Mouse (Mus musculus): ENCODE measurements around the gene Mfsd11. TPM values are rescaled to one million over a fixed set of nuclear protein-coding genes. Genes with fewer than 3 reads are reported as not detected.

The Mfsd11 gene
- total RNA-seq, 2 experiments from 2014 or later = 36.3 to 39.1 TPM

- no peak for DNase-seq (ENCODE audit: low spot score in 2 of 2)
Observed at GRCm38 (mm10) chr11:116821057-116821940, 30.9 kb upstream of the Mfsd11 start.

- no peak for DNase-seq (ENCODE audit: low spot score in 2 of 2)
Observed at GRCm38 (mm10) chr11:116822215-116822614, 30.0 kb upstream of the Mfsd11 start.

GRCm38 (mm10) chr11:116822626-116823025, 29.6 kb upstream of the Mfsd11 start:
- DNase-seq (ENCODE audit: low spot score in 2 of 2) = no peak

GRCm38 (mm10) chr11:116823255-116823654, 29.0 kb upstream of the Mfsd11 start:
- no peak for DNase-seq (ENCODE audit: low spot score in 2 of 2)

GRCm38 (mm10) chr11:116823885-116824284, 28.4 kb upstream of the Mfsd11 start:
- peak; percentile 50 to 76 for DNase-seq (ENCODE audit: low spot score in 2 of 2)

- no peak for DNase-seq (ENCODE audit: low spot score in 2 of 2)
Observed at GRCm38 (mm10) chr11:116825230-116825629, 27.0 kb upstream of the Mfsd11 start.

GRCm38 (mm10) chr11:116826550-116827504, 25.4 kb upstream of the Mfsd11 start:
- no peak for DNase-seq (ENCODE audit: low spot score in 2 of 2)

GRCm38 (mm10) chr11:116827534-116828165, 24.6 kb upstream of the Mfsd11 start, which contains the start of gene Mxra7:
TSS of gene Mxra7 (minus strand) at chr11:116828046.
- DNase-seq (ENCODE audit: low spot score in 2 of 2) = peak; percentile 37 to 53

- no peak for DNase-seq (ENCODE audit: low spot score in 2 of 2)
Observed at GRCm38 (mm10) chr11:116832172-116832685, 20.0 kb upstream of the Mfsd11 start.

GRCm38 (mm10) chr11:116834954-116835353, 17.3 kb upstream of the Mfsd11 start:
- DNase-seq (ENCODE audit: low spot score in 2 of 2) = no peak

GRCm38 (mm10) chr11:116836283-116836682, 16.0 kb upstream of the Mfsd11 start:
- no peak for DNase-seq (ENCODE audit: low spot score in 2 of 2)

GRCm38 (mm10) chr11:116837441-116837840, 14.8 kb upstream of the Mfsd11 start:
- DNase-seq (ENCODE audit: low spot score in 2 of 2) = no peak

- DNase-seq (ENCODE audit: low spot score in 2 of 2) = no peak
Observed at GRCm38 (mm10) chr11:116838936-116839335, 13.3 kb upstream of the Mfsd11 start.

GRCm38 (mm10) chr11:116839601-116840000, 12.6 kb upstream of the Mfsd11 start:
- DNase-seq (ENCODE audit: low spot score in 2 of 2) = no peak

- DNase-seq (ENCODE audit: low spot score in 2 of 2) = no peak
Observed at GRCm38 (mm10) chr11:116840748-116841147, 11.5 kb upstream of the Mfsd11 start.

GRCm38 (mm10) chr11:116842531-116843260, 9.5 kb upstream of the Mfsd11 start:
- peak; percentile 68 to 73 for DNase-seq (ENCODE audit: low spot score in 2 of 2)

- peak; percentile 98 for DNase-seq (ENCODE audit: low spot score in 2 of 2)
Observed at GRCm38 (mm10) chr11:116843261-116844233, 8.7 kb upstream of the Mfsd11 start, which contains the start of the genes Mettl23 and Jmjd6. TSS of gene Mettl23 (plus strand) at chr11:116843278. TSS of gene Jmjd6 (minus strand) at chr11:116843449.

GRCm38 (mm10) chr11:116846593-116847181, 5.6 kb upstream of the Mfsd11 start:
- DNase-seq (ENCODE audit: low spot score in 2 of 2) = no peak
